Mouse (Mus musculus) cortical plate, adult 2 months (tissue): ENCODE results near the gene Trmt2a.

Source experiments
- CTCF ChIP-seq: fragments of 200-500 bp; IDR thresholded peaks from 2 replicates; pipeline ENCODE4 v1.5.1; 2011; ENCODE audit warnings: mild to moderate bottlenecking, control low read depth, low read length; ENCODE audit not compliant: insufficient read depth; ENCODE audit errors: extremely low read depth
- POLR2A ChIP-seq: fragments of 200-500 bp; IDR thresholded peaks from 2 replicates; pipeline ENCODE4 v1.6.1; 2011; ENCODE audit warnings: mild to moderate bottlenecking, low read length, control low read depth; ENCODE audit not compliant: insufficient read depth; ENCODE audit errors: extremely low read depth

- TF ChIP-seq CTCF (no peak), POLR2A (peak; percentile 47; the same call in 1 of the 2 replicates)
These were observed 40.6 kb downstream of the Trmt2a start, which contains the start of gene Dgcr8 for GRCm38 (mm10) chr16:18289067-18289588.
